Mouse (Mus musculus) liver, embryonic 14.5 days (tissue): ENCODE measurements around the gene Trmt44. TPM values are rescaled to one million over a fixed set of nuclear protein-coding genes. Genes with fewer than 3 reads are reported as not detected.

ENCODE experiments used
- ATAC-seq: fragments of 200-750 bp; cut with Nextera tagmentation; 2 replicates; pipeline ENCODE4 v1.8.0; 2017; ENCODE audit warnings: moderate number of reproducible peaks, mild to moderate bottlenecking, moderate library complexity; ENCODE audit not compliant: insufficient read depth
- DNase-seq, 3 experiments: peaks; one replicate each; pipeline ENCODE4 v3.0.0-alpha.2; 2012 to 2013; ENCODE audit warnings: low read depth in 3 of 3, low spot score in 3 of 3
- H3K27ac ChIP-seq: fragments of 300-500 bp; sonication (generic); 2 replicates; pipeline ENCODE4 v1.5.1; 2014; ENCODE audit warnings: moderate library complexity, mild to moderate bottlenecking, control low read depth, inconsistent platforms
- H3K27me3 ChIP-seq: fragments of 300-500 bp; sonication (generic); 2 replicates; pipeline ENCODE4 v1.6.1; 2014; ENCODE audit warnings: mild to moderate bottlenecking, low read length, moderate library complexity; ENCODE audit not compliant: control insufficient read depth, insufficient read depth
- H3K36me3 ChIP-seq: fragments of 300-500 bp; sonication (generic); replicated peaks from 2 replicates; pipeline ENCODE4 v1.6.1; 2014; ENCODE audit warnings: low read depth; ENCODE audit not compliant: control insufficient read depth, insufficient read depth
- H3K4me1 ChIP-seq, 2 experiments: fragments of 200-500 bp in 1 of 2; fragments of 300-500 bp in 1 of 2; sonication (generic) in 1 of 2; replicated peaks; 2 replicates each; pipeline ENCODE4 v1.6.1; 2012 to 2014; ENCODE audit warnings: antibody characterized with exemption in 1 of 2, inconsistent platforms in 1 of 2, low read length in 1 of 2; ENCODE audit not compliant: control insufficient read depth in 2 of 2, insufficient read depth in 2 of 2
- H3K4me2 ChIP-seq: fragments of 300-500 bp; sonication (generic); 2 replicates; pipeline ENCODE4 v1.6.1; 2014; ENCODE audit warnings: low read depth, mild to moderate bottlenecking, control low read depth, moderate library complexity
- H3K4me3 ChIP-seq, 2 experiments: fragments of 200-500 bp in 1 of 2; fragments of 300-500 bp in 1 of 2; sonication (generic) in 1 of 2; 2 replicates each; pipeline ENCODE4 v1.5.1; 2012 to 2014; ENCODE audit warnings: low read depth in 2 of 2, low read length in 2 of 2, mild to moderate bottlenecking in 2 of 2, control low read depth in 1 of 2, inconsistent platforms in 1 of 2, moderate library complexity in 1 of 2; ENCODE audit not compliant: insufficient read depth in 1 of 2
- H3K9ac ChIP-seq: fragments of 300-500 bp; sonication (generic); replicated peaks from 2 replicates; pipeline ENCODE4 v1.6.1; 2014; ENCODE audit warnings: mild to moderate bottlenecking, control low read depth, moderate library complexity
- H3K9me3 ChIP-seq: fragments of 300-500 bp; sonication (generic); 2 replicates; pipeline ENCODE4 v1.6.1; 2016; ENCODE audit warnings: low read length, mixed read lengths; ENCODE audit not compliant: control insufficient read depth
- CTCF ChIP-seq: IDR thresholded peaks from 2 replicates; pipeline ENCODE4 v1.5.1; 2016; ENCODE audit warnings: antibody characterized with exemption, low read depth, control low read depth
- EP300 ChIP-seq: IDR thresholded peaks from 2 replicates; pipeline ENCODE4 v1.6.1; 2016; ENCODE audit warnings: antibody characterized with exemption, low read depth
- WGBS: fragments of 180-500 bp; shearing (Covaris S2); extraction: QIAGEN DNeasy Blood & Tissue Kit; methylation state at CpG from one replicate; pipeline ENCODE4 v1.1.7; 2014; ENCODE audit not compliant: insufficient replicate concordance; 5-methylcytosine and 5-hydroxymethylcytosine counted together
- polyA plus RNA-seq, 2 experiments: library from polyadenylated mRNA; depleted of rRNA in 1 of 2; stranded (reverse) in 1 of 2; unstranded in 1 of 2; fragments of >200 nt; fragmentation: Nextera tagmentation in 1 of 2; extraction: Ambion mirVana in 1 of 2; gene quantifications; 2 replicates each; pipeline versions ENCODE4 v1.2.1 to v1.2.3; 2012 to 2014

Gene Trmt44
- polyA plus RNA-seq, 2 experiments: 2.0 to 2.3 TPM

- no peaks in the 10 kb centered on the region for H3K9me3 ChIP-seq
- no peak overlapping the region for H3K4me3 ChIP-seq
- H3K27me3 ChIP-seq: no peaks in the 10 kb centered on the region
- 0 out of 4 replicates have a peak, but pooled peaks cover 0 to 2% of the 10 kb centered on the region in 2 experiments for H3K4me1 ChIP-seq
- no peak overlapping the region for H3K4me2 ChIP-seq
- TF ChIP-seq EP300 (no peak), CTCF (no peak)
- no peak overlapping the region for H3K9ac ChIP-seq
- no peak overlapping the region for H3K27ac ChIP-seq
- H3K36me3 ChIP-seq: no peaks in the 10 kb centered on the region
- ATAC-seq: no peak
- DNase-seq: no peak
Observed at GRCm38 (mm10) chr5:35546127-35546526, 28.7 kb downstream of the Trmt44 start.

GRCm38 (mm10) chr5:35541059-35541790 is 33.6 kb downstream of the Trmt44 start:
- Histone ChIP-seq H3K4me3 (no peak overlapping the region), H3K9me3 (no peaks in the 10 kb centered on the region), H3K36me3 (no peaks in the 10 kb centered on the region), H3K4me1 (0 out of 4 replicates have a peak, but pooled peaks cover 0 to 2% of the 10 kb centered on the region in 2 experiments), H3K27me3 (no peaks in the 10 kb centered on the region), H3K9ac (no peak overlapping the region), H3K27ac (no peak overlapping the region), H3K4me2 (no peak overlapping the region)
- no peak for ATAC-seq
- TF ChIP-seq CTCF (no peak), EP300 (no peak)
- 58% methylated on average over 4 of the region's 4 CpGs for WGBS
- DNase-seq: no peak

- Histone ChIP-seq H3K27me3 (no peaks in the 10 kb centered on the region), H3K36me3 (no peaks in the 10 kb centered on the region), H3K4me1 (0 out of 4 replicates have a peak, but pooled peaks cover 0 to 2% of the 10 kb centered on the region in 2 experiments), H3K4me2 (no peak overlapping the region), H3K9me3 (no peaks in the 10 kb centered on the region), H3K9ac (no peak overlapping the region), H3K4me3 (no peak overlapping the region), H3K27ac (no peak overlapping the region)
- no peak for DNase-seq
- no peak for ATAC-seq
- 42% methylated on average over 5 of the region's 5 CpGs for WGBS
- TF ChIP-seq CTCF (no peak), EP300 (no peak)
Observed at GRCm38 (mm10) chr5:35540555-35540954, 34.3 kb downstream of the Trmt44 start.

- Histone ChIP-seq H3K36me3 (no peaks in the 10 kb centered on the region), H3K4me1 (0 out of 4 replicates have a peak, but pooled peaks cover 0 to 2% of the 10 kb centered on the region in 2 experiments), H3K9me3 (no peaks in the 10 kb centered on the region), H3K9ac (no peak overlapping the region), H3K27me3 (no peaks in the 10 kb centered on the region), H3K27ac (no peak overlapping the region), H3K4me3 (no peak overlapping the region), H3K4me2 (no peak overlapping the region)
- 46% methylated on average over 4 of the region's 4 CpGs for WGBS
- TF ChIP-seq EP300: no peak
- TF ChIP-seq CTCF: no peak
- no peak for ATAC-seq
- DNase-seq: no peak
Observed at GRCm38 (mm10) chr5:35539576-35539975, 35.3 kb downstream of the Trmt44 start.

- Histone ChIP-seq H3K4me2 (no peak overlapping the region), H3K27me3 (no peaks in the 10 kb centered on the region)
- 68% methylated on average over 3 of the region's 3 CpGs for WGBS
Observed at GRCm38 (mm10) chr5:35538022-35538421, 36.8 kb downstream of the Trmt44 start.

More at GRCm38 (mm10) chr5:35538022-35538421, 36.8 kb downstream of the Trmt44 start:
- Histone ChIP-seq H3K27ac (no peak overlapping the region), H3K4me1 (0 out of 4 replicates have a peak, but pooled peaks cover 0 to 2% of the 10 kb centered on the region in 2 experiments), H3K9ac (no peak overlapping the region), H3K36me3 (no peaks in the 10 kb centered on the region), H3K9me3 (no peaks in the 10 kb centered on the region), H3K4me3 (no peak overlapping the region)
- no peak for DNase-seq
- TF ChIP-seq CTCF (no peak), EP300 (no peak)
- no peak for ATAC-seq
